Mouse (Mus musculus) neural tube, embryonic 15.5 days (tissue): ENCODE results near the gene Armcx5. TPM values are rescaled to one million over a fixed set of nuclear protein-coding genes. Genes with fewer than 3 reads are reported as not detected.
A peak's percentile ranks its signal among the peaks of the same experiment; 100 is the strongest.
"Not testable (repeated sequence)": the region's sequence is repeated elsewhere in the genome, so short reads cannot be mapped to it uniquely, and the experiment has no call there.

Experiments used
- ATAC-seq: fragments of 200-750 bp; cut with Nextera tagmentation; 2 replicates; pipeline ENCODE4 v1.8.0; 2017; ENCODE audit warnings: mild to moderate bottlenecking, moderate TSS enrichment, moderate library complexity; ENCODE audit not compliant: low FRiP score
- H3K27ac ChIP-seq: fragments of 300-500 bp; sonication (generic); replicated peaks from 2 replicates; pipeline ENCODE4 v1.5.1; 2015; ENCODE audit warnings: mild to moderate bottlenecking, inconsistent platforms
- H3K27me3 ChIP-seq: fragments of 300-500 bp; sonication (generic); replicated peaks from 2 replicates; pipeline ENCODE4 v1.6.1; 2015; ENCODE audit warnings: inconsistent platforms
- H3K36me3 ChIP-seq: fragments of 300-500 bp; sonication (generic); 2 replicates; pipeline ENCODE4 v1.6.1; 2015; ENCODE audit warnings: inconsistent platforms
- H3K4me1 ChIP-seq: fragments of 300-500 bp; sonication (generic); 2 replicates; pipeline ENCODE4 v1.6.1; 2015; ENCODE audit warnings: inconsistent platforms
- H3K4me2 ChIP-seq: fragments of 300-500 bp; sonication (generic); 2 replicates; pipeline ENCODE4 v1.6.1; 2015; ENCODE audit warnings: inconsistent platforms, mild to moderate bottlenecking, moderate library complexity
- H3K4me3 ChIP-seq: fragments of 300-500 bp; sonication (generic); replicated peaks from 2 replicates; pipeline ENCODE4 v1.5.1; 2015; ENCODE audit warnings: mild to moderate bottlenecking, inconsistent platforms
- H3K9ac ChIP-seq: fragments of 300-500 bp; sonication (generic); replicated peaks from 2 replicates; pipeline ENCODE4 v1.6.1; 2015; ENCODE audit warnings: mild to moderate bottlenecking, inconsistent platforms
- H3K9me3 ChIP-seq: fragments of 300-500 bp; sonication (generic); replicated peaks from 2 replicates; pipeline ENCODE4 v1.6.1; 2016; ENCODE audit warnings: inconsistent platforms
- WGBS: fragments of 180-500 bp; shearing (Covaris S2); methylation state at CpG from one replicate; pipeline ENCODE4 v1.1.7; 2015; ENCODE audit warnings: mixed read lengths; 5-methylcytosine and 5-hydroxymethylcytosine counted together
- polyA plus RNA-seq: library from polyadenylated mRNA; unstranded; fragments of >200 nt; fragmentation: Nextera tagmentation; extraction: Ambion mirVana; gene quantifications from 2 replicates; pipeline ENCODE4 v1.2.1, GENCODE M21; 2015

Armcx5 gene
- 11.4 and 11.8 TPM in 2 replicates for polyA plus RNA-seq

- ATAC-seq = peak; percentile 98
- H3K9me3 ChIP-seq = no peaks in the 10 kb centered on the region
- H3K9ac ChIP-seq = peak within 1 kb of the TSS; percentile 72
- H3K4me1 ChIP-seq = peaks cover 11% of the 10 kb centered on the region
- 23% methylated on average over 47 of the region's 48 CpGs for WGBS
- no peaks in the 10 kb centered on the region for H3K27me3 ChIP-seq
- peak within 1 kb of the TSS; percentile 91 for H3K27ac ChIP-seq
- peak within 1 kb of the TSS; percentile 59 for H3K4me3 ChIP-seq
- no peaks in the 10 kb centered on the region for H3K36me3 ChIP-seq
- peak within 1 kb of the TSS; percentile 57 for H3K4me2 ChIP-seq
Measured at GRCm38 (mm10) chrX:135742304-135743055, at the start of gene Armcx5, which contains the start of gene Gprasp1. Gene Armcx5 (plus strand): TSS chrX:135742733. Gene Gprasp1 (plus strand): TSS chrX:135742733.

GRCm38 (mm10) chrX:135693633-135694032, 48.9 kb upstream of the Armcx5 start, which contains the start of gene Tcp11x2:
Gene Tcp11x2 (minus strand): TSS chrX:135693790.
- H3K9ac ChIP-seq = no peak within 1 kb of the TSS
- no peak within 1 kb of the TSS for H3K27ac ChIP-seq
- H3K9me3 ChIP-seq = no peaks in the 10 kb centered on the region
- WGBS = 55% methylated on average over 1 of the region's 1 CpGs
- no peaks in the 10 kb centered on the region for H3K36me3 ChIP-seq
- no peak within 1 kb of the TSS for H3K4me3 ChIP-seq
- no peak within 1 kb of the TSS for H3K4me2 ChIP-seq
- no peaks in the 10 kb centered on the region for H3K27me3 ChIP-seq
- ATAC-seq = no peak
- no peaks in the 10 kb centered on the region for H3K4me1 ChIP-seq

GRCm38 (mm10) chrX:135703111-135703510, 39.4 kb upstream of the Armcx5 start:
- Histone ChIP-seq H3K9ac (no peak overlapping the region), H3K4me2 (no peak overlapping the region), H3K4me1 (no peaks in the 10 kb centered on the region), H3K36me3 (no peaks in the 10 kb centered on the region), H3K27ac (no peak overlapping the region), H3K9me3 (no peaks in the 10 kb centered on the region), H3K4me3 (no peak overlapping the region), H3K27me3 (no peaks in the 10 kb centered on the region)
- no peak for ATAC-seq
- 92% methylated on average over 1 of the region's 1 CpGs for WGBS

- no peak overlapping the region for H3K4me3 ChIP-seq
- H3K9ac ChIP-seq = no peak overlapping the region
- no peak for ATAC-seq
- H3K4me2 ChIP-seq = no peak overlapping the region
- no peaks in the 10 kb centered on the region for H3K9me3 ChIP-seq
- H3K4me1 ChIP-seq = no peaks in the 10 kb centered on the region
- no peaks in the 10 kb centered on the region for H3K27me3 ChIP-seq
- WGBS = 40% methylated on average over 2 of the region's 2 CpGs
- no peak overlapping the region for H3K27ac ChIP-seq
- H3K36me3 ChIP-seq = no peaks in the 10 kb centered on the region
Measured at GRCm38 (mm10) chrX:135704349-135704748, 38.2 kb upstream of the Armcx5 start.

GRCm38 (mm10) chrX:135712845-135713244, 29.7 kb upstream of the Armcx5 start:
- 86% methylated on average over 2 of the region's 2 CpGs for WGBS
- Histone ChIP-seq H3K4me1 (no peaks in the 10 kb centered on the region), H3K27ac (no peak overlapping the region), H3K9me3 (no peaks in the 10 kb centered on the region), H3K36me3 (no peaks in the 10 kb centered on the region), H3K9ac (no peak overlapping the region), H3K4me3 (no peak overlapping the region), H3K27me3 (0 out of 2 replicates have a peak, but pooled peaks cover 3% of the 10 kb centered on the region), H3K4me2 (no peak overlapping the region)
- ATAC-seq = no peak

DNA sequence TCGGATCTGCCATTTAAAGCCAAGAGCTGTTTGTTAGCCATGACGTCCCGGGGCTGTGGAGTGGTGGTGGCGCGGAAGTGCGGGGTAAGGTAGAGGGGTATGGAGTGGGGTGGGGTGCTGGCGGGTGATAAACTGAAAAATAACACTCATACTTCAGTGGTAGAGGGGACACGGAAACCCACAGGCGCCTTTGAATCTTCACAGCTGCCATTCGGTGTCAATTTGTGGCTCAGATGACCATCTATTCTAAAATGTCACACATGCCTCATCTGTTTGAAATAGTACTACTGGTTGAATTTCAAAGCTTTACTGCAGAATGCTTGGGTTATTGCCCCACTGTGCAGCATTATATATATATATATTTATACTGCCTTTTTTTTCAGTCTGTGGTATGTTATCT, 17.4 kb upstream of the Armcx5 start, which contains the start of gene Tmsb15a:
TSS of gene Tmsb15a (minus strand) at position 101 of the 400 bp plus-strand sequence.
- no peaks in the 10 kb centered on the region for H3K4me1 ChIP-seq
- H3K9me3 ChIP-seq = no peaks in the 10 kb centered on the region
- no peak within 1 kb of the TSS for H3K27ac ChIP-seq
- peaks cover 3% of the 10 kb centered on the region; the same call in 1 of the 2 replicates for H3K27me3 ChIP-seq
- WGBS = 83% methylated on average over 10 of the region's 10 CpGs
- no peak for ATAC-seq
- no peak within 1 kb of the TSS for H3K4me2 ChIP-seq
- no peaks in the 10 kb centered on the region for H3K36me3 ChIP-seq
- H3K4me3 ChIP-seq = no peak within 1 kb of the TSS
- no peak within 1 kb of the TSS for H3K9ac ChIP-seq

- Histone ChIP-seq H3K9ac (no peak overlapping the region), H3K4me3 (no peak overlapping the region), H3K4me2 (no peak overlapping the region), H3K4me1 (peaks cover 7% of the 10 kb centered on the region; the same call in 1 of the 2 replicates), H3K36me3 (no peaks in the 10 kb centered on the region), H3K27me3 (no peaks in the 10 kb centered on the region), H3K9me3 (no peaks in the 10 kb centered on the region), H3K27ac (no peak overlapping the region)
- WGBS = 93% methylated on average over 2 of the region's 2 CpGs
- ATAC-seq = no peak
Measured at GRCm38 (mm10) chrX:135738730-135739520, 3.6 kb upstream of the Armcx5 start.

GRCm38 (mm10) chrX:135743056-135743355, 473 bp downstream of the Armcx5 start:
- Histone ChIP-seq H3K4me2 (peak overlapping the region; percentile 57), H3K27ac (peak overlapping the region; percentile 91), H3K4me1 (peaks cover 11% of the 10 kb centered on the region), H3K9me3 (no peaks in the 10 kb centered on the region), H3K36me3 (no peaks in the 10 kb centered on the region), H3K4me3 (peak overlapping the region; percentile 59), H3K27me3 (no peaks in the 10 kb centered on the region), H3K9ac (peak overlapping the region; percentile 72)
- ATAC-seq = peak; percentile 65
- 15% methylated on average over 7 of the region's 7 CpGs for WGBS

GRCm38 (mm10) chrX:135745376-135745775, 2.8 kb downstream of the Armcx5 start:
- not testable (repeated sequence) for H3K4me3 ChIP-seq, H3K9me3 ChIP-seq, H3K27me3 ChIP-seq, H3K4me2 ChIP-seq, H3K27ac ChIP-seq, H3K36me3 ChIP-seq, ATAC-seq, H3K9ac ChIP-seq
- 95% methylated on average over 3 of the region's 3 CpGs for WGBS
- peaks cover 11% of the 10 kb centered on the region for H3K4me1 ChIP-seq

DNA sequence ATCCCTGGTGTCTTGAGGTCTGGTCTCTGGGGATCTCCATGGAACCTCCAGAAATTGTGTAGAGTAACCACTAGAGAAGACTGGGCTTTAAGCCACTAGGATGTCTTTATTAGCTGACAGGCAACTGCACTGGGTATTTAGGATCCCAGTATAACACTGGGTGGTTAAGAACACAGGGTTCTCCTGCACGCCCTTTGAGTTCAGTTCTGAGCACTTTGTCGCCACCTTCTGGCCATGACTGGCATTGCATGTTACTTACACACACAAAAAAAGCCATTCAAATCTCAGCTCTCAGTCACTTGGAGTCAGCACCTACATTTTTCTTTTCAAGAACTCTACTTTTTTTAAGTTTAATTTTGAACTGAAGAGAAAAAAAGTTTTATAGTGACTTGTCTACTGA, 10.3 kb downstream of the Armcx5 start:
- Histone ChIP-seq H3K36me3 (0 out of 2 replicates have a peak, but pooled peaks cover 2% of the 10 kb centered on the region), H3K9me3 (no peaks in the 10 kb centered on the region), H3K27me3 (no peaks in the 10 kb centered on the region), H3K4me1 (no peaks in the 10 kb centered on the region), H3K4me2 (no peak overlapping the region), H3K27ac (no peak overlapping the region), H3K9ac (no peak overlapping the region), H3K4me3 (no peak overlapping the region)
- 0 out of 2 replicates have a peak, but pooled peaks have one; percentile 66 for ATAC-seq
- 6% methylated on average over 2 of the region's 2 CpGs for WGBS

GRCm38 (mm10) chrX:135761707-135762106, 19.2 kb downstream of the Armcx5 start:
- H3K27ac ChIP-seq = no peak overlapping the region
- H3K4me1 ChIP-seq = no peaks in the 10 kb centered on the region
- ATAC-seq = no peak
- H3K9ac ChIP-seq = no peak overlapping the region
- peaks cover 9% of the 10 kb centered on the region; the same call in 1 of the 2 replicates for H3K36me3 ChIP-seq
- no peak overlapping the region for H3K4me2 ChIP-seq
- H3K9me3 ChIP-seq = no peaks in the 10 kb centered on the region
- H3K27me3 ChIP-seq = no peaks in the 10 kb centered on the region
- H3K4me3 ChIP-seq = no peak overlapping the region
